Comparison of ENCODE assay signal across 31 mouse cellular contexts in genomic region chr19:18879264-18879663, GRCm38 (mm10).
"Had no signal": no experiment of that assay in that cellular context is flagged by ENCODE, and none has a peak within 500 bp of the region (broad histone marks: within the 10 kb centered on the region; RNA-seq: fewer than 3 reads in every experiment).

No protein-coding gene starts in this region.

- H3K4me1 ChIP-seq: limb, embryonic 12.5 days; limb, embryonic 15.5 days; liver, embryonic 12.5 days; liver, embryonic 13.5 days; liver, embryonic 15.5 days; lung, embryonic 15.5 days; megakaryocyte, embryonic 14.5 days had no signal

- H3K4me3 ChIP-seq: left cerebral cortex, adult 2 months; limb, embryonic 10.5 days; limb, embryonic 12.5 days; limb, embryonic 13.5 days; limb, embryonic 15.5 days; liver, embryonic 12.5 days; liver, embryonic 13.5 days; liver, embryonic 15.5 days; lung, embryonic 15.5 days; megakaryocyte, embryonic 14.5 days; midbrain, embryonic 10.5 days; midbrain, embryonic 12.5 days; midbrain, embryonic 13.5 days; myocyte had no signal

- H3K4me2 ChIP-seq: limb, embryonic 12.5 days; limb, embryonic 13.5 days; limb, embryonic 15.5 days; liver, embryonic 11.5 days; liver, embryonic 12.5 days; liver, embryonic 13.5 days; liver, embryonic 15.5 days; lung, embryonic 14.5 days; lung, embryonic 15.5 days; midbrain, embryonic 11.5 days; midbrain, embryonic 12.5 days; midbrain, embryonic 13.5 days had no signal

- H3K27me3 ChIP-seq: limb, embryonic 12.5 days; limb, embryonic 13.5 days; limb, embryonic 15.5 days; liver, embryonic 12.5 days; liver, embryonic 13.5 days; liver, embryonic 15.5 days; lung, embryonic 15.5 days; megakaryocyte, embryonic 14.5 days; midbrain, embryonic 12.5 days; midbrain, embryonic 13.5 days had no signal

- ATAC-seq: liver, embryonic 12.5 days; liver, postnatal 0 days; lung, postnatal 0 days; midbrain, embryonic 13.5 days; midbrain, embryonic 16.5 days had no signal

- H3K9me3 ChIP-seq: limb, embryonic 10.5 days; limb, embryonic 12.5 days; limb, embryonic 13.5 days; limb, embryonic 15.5 days; liver, embryonic 12.5 days; liver, embryonic 13.5 days; liver, embryonic 15.5 days; lung, embryonic 15.5 days; megakaryocyte, embryonic 14.5 days; midbrain, embryonic 10.5 days; midbrain, embryonic 12.5 days; midbrain, embryonic 13.5 days had no signal

- H3K9ac ChIP-seq: limb, embryonic 12.5 days; limb, embryonic 13.5 days; limb, embryonic 15.5 days; liver, embryonic 12.5 days; liver, embryonic 13.5 days; liver, embryonic 14.5 days; liver, embryonic 15.5 days; liver, postnatal 0 days; lung, embryonic 14.5 days; lung, embryonic 15.5 days; midbrain, embryonic 12.5 days; midbrain, embryonic 13.5 days had no signal

- DNase-seq: left cerebral cortex, postnatal 4 days; liver; liver, embryonic 13.5 days; liver, postnatal 0 days; lung, adult 18-20 months; lung, adult 2 months; lung, embryonic 14.5 days; lung, postnatal 10 days; lung, postnatal 14 days; lung, postnatal 36 days; lung, postnatal 4 days; midbrain, embryonic 14.5 days had no signal

- H3K36me3 ChIP-seq: limb, embryonic 10.5 days; limb, embryonic 12.5 days; limb, embryonic 13.5 days; limb, embryonic 15.5 days; liver, embryonic 12.5 days; liver, embryonic 13.5 days; liver, embryonic 15.5 days; lung, embryonic 15.5 days; midbrain, embryonic 10.5 days; midbrain, embryonic 12.5 days; midbrain, embryonic 13.5 days had no signal

- H3K27ac ChIP-seq: left cerebral cortex, adult 2 months; limb, embryonic 10.5 days; limb, embryonic 12.5 days; limb, embryonic 13.5 days; limb, embryonic 15.5 days; liver, embryonic 12.5 days; liver, embryonic 13.5 days; liver, embryonic 14.5 days; liver, embryonic 15.5 days; lung, embryonic 15.5 days; macrophage; midbrain, embryonic 10.5 days; midbrain, embryonic 12.5 days; midbrain, embryonic 13.5 days had no signal
